Mouse (Mus musculus) kidney, postnatal 36 days (tissue): ENCODE measurements around the gene Tnc.
"Not testable (repeated sequence)": the region's sequence is repeated elsewhere in the genome, so short reads cannot be mapped to it uniquely, and the experiment has no call there.

Experiments used
- DNase-seq, 2 experiments: peaks; one replicate each; pipeline ENCODE4 v3.0.0; 2021 to 2022; ENCODE audit warnings: mixed read lengths in 2 of 2

The Tnc gene

DNA sequence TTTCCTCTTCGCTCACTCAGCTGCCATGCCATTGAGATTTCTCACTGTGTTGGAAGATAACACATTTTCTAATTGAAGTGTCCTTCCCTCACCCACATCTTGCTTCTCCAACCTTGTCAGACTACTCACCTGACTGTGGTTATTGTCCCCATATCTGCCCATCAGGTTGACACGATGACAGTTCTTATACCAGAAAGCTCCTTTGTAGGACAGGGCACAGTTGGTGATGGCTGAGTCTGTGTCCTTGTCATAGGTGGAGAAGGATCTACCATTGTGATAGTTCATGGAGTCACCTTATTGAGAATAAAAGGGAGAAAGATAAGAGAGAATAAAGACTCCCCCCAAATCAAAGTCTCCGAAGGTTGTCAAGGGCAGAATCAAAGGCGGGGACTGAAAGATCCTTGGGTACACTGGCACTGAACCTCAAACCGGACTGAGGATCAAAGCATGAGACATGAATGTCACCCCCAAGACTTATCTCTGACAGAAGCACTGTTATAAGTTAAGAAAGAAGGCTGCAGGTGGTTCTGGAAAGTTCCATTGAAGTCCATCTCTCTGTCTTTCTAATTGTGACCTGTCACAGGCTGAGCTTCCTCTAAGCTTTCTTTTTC, 84.9 kb downstream of the Tnc start:
- no peak for DNase-seq

DNA sequence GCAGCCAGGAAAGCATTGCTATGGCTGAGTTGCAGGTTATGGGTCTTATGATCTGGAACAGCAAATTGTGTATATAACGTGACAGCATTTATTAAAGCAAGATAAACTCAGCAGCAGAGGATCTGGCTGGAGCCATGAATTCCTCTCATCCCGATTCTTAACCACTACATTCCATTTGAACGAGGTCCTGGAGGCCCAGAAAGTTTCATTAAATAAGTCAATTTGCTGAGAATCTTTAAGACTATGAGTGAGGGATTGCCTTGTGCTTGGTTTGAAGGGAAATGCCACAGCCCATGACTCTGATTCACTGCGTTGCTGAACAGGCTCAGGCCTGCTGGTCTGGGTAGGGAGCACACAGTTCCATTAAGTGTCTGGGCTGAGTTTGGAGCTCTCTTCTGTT, 88.2 kb downstream of the Tnc start:
- DNase-seq, result no peak

DNA sequence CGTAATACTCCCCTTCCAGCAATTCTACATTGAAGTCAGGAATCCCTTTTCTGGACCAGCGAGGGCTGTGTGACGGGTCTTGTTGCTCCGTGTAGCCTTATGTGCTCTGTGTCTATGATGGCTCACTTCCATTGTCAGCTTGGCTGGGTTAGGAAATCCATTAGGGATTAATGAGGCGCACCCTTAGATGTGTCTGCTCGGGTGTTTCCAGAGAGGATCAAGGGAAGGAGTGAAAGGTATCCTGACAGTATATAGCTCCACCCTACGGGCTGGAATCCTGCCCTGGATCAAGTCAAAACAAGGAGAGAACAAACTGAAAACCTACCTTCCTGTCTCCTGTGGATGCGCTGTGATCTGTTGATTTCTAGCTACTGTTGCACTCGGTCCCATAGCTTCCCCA, 96.8 kb downstream of the Tnc start:
- DNase-seq, result no peak

DNA sequence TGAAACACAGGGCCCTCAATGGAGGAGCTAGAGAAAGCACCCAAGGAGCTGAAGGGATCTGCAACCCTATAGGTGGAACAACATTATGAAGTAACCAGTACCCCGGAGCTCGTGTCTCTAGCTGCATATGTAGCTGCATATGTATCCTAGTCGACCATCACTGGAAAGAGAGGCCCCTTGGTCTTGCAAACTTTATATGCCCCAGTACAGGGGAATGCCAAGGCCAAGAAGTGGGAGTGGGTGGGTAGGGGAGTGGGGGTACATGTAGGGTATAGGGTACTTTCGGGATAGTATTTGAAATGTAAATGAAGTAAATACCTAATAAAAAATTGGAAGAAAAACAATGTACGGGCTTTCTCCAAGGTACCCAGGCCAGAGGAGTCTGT, 98.1 kb downstream of the Tnc start:
- not testable (repeated sequence) for DNase-seq

DNA sequence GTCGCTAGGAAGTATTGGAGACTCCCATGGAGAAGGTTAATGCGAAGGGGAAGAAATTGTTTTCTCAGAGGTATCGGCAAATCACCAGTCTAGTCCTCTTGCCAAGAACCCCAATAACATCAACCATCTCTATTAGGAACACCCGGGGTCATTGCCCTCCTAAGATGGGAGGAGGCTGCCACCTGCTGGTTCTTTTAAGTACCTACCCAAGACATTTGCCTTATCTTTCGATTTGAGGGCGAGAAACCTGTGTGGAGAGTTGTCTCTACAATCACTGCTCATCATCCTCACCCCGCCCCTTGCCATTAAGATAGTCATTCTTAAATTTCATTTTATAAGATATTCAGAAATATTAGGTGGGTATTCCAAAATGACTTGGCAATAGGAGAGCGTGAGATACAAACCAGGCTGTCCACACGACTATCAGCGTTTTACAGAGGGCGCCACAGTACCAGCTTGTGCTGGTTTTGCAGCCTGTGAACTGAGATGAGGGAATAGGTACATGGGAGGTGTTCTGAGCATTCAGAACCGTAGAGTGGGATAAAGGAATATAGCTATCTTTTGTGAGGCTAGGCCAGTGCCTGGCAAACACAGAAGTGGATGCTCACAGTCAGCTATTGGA, 98.6 kb downstream of the Tnc start:
- DNase-seq, result peak; percentile 55 to 75

DNA sequence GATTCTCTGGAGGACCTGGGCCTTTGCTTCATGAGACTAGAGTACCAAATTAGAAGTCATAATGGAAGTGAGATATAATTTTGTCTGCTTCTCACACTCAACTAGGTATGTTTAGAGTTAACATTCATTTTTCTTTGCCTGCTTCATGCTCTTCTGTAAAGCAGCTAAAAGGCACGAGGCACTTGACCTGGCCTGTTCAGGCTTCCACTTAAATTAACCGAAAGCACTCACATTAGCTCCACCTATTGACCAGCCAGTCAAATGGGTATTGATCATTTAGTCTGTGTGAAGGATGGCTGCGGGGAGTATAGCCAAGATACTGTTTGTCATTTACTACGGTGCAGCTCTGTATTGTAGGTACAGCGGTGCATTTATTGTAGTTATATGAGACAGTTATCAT, 103.0 kb downstream of the Tnc start:
- no peak for DNase-seq

DNA sequence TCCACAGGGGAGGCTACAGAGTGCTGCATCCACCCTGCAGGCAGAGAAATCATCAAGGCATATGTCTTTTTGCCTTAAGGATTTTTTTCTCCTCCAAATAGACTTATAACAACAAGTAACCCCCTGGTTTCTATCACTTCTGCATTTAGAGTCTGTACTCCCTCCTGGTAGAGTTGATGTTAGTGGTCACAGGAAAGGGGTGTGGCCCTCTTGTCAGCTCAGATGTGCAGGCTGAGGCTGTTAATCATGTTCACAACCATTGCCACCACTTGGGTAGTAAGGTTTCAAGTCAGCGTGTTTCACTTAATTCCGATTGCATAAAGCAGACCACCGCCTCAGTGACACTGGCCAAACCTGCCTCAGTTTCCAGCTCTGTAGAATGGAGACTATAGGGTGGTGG, 103.9 kb downstream of the Tnc start:
- no peak for DNase-seq

DNA sequence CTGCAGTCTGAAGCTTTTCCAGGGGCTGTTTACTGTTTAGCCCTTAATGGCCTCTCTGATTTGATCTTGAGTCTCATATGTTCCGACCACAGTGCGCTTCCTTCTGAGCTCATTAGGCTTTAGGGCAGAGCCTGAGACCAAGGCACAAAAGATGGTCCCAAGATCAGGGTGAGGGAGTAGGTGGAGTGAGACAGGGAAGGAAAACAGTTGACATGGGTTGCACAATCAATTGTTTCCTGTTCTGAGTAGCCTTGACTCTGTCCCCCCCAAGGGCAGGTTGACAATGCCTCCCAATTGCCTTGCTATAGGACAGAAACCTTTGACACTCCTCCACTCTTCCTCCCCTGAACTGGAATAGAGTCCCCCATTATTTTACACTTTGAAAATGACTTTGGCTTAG, 105.4 kb downstream of the Tnc start:
- DNase-seq, result no peak

DNA sequence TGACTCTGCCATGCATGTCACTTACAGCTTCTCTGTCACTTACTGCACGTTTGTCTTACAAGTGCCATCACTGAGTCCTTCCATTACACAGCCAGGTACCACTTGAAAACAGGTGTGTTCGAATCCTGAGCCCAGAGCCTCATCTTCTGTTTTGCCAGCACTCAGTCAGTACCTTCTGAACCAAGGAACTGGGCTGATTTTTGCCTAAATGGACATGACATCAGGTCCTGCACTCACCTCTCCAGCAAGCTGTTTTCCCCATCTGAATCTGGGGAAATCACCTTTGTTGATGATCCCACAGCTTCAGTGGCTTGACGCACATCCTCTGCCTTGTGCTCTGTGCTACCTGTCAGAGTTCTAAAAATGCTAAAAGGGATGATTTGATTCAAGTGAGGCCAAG, 107.4 kb downstream of the Tnc start:
- no peak for DNase-seq

DNA sequence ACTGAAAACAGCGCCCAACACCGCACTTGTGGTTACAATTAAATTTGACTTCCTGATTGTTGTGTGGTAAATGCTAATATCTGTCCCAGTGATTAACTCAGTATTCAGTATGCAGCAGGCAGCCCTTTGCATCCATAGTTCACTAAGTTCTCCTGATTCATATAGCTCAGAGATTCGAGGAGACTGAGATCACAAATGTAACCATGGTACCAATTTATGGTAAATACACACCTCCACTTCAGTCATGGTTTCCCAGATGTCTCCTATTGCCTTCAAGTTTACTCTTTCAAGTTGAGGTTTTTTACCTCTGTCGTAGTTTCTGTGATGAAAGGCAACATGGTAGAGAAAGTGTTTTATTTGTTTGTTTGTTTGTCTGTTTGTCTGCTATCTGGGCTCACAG, 110.9 kb downstream of the Tnc start:
- DNase-seq, result no peak

DNA sequence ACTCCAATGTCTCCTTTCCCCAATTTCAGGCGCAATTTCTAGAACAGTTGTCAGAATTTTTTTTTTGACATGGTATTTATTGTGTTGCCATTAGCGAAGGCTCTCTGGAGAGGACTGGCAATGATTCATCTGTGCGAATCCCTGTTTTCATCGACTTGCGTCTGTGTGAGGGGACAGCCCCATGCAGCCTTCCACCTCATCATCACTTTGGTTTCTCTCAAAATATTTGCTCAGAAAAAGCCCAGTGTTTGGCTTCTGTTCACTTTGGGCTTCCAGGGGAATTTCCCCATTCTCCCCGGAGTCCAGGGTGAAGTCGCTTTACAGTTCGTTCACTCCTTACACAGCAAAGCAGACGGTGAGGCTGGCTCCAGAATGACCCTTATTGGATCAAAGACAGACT, 111.5 kb downstream of the Tnc start:
- DNase-seq, result no peak

DNA sequence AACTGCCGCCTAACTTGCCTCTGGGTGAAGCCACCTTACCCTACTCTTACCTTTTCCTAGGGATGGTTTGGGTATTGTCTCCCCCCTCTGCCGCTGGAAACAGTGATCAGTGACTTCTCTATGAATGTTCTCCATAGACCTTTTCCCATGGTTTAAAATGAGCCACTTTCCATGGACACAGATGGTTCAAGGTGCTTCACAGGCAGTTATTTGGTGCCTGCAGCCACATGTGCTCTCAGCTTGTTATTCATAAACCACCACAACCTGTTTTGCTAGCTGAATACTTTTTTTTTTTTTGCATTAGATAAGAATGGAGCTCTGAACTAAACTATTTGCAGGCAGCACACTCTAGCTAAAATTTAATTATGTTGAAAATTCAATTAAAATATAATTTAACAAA, 116.0 kb downstream of the Tnc start:
- no peak for DNase-seq

DNA sequence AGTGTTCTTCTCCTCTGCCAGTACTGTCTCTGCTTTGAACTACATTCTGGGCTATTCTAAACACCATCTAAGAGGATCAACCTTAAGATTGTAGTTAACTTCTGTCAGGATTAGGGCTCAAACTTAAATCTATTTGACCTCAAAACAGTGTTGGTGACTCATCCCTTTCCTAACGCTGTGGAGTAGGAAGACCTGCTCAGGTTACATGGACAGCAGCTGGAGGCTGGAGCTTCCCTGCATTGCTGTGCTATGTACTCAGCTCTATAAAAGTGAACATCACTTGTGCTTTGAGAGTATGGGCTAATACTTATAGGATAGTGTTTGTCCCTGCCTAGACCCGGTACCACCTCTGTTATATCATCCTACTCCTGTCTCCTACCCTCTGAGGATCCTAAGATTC, 117.3 kb downstream of the Tnc start:
- no peak for DNase-seq

DNA sequence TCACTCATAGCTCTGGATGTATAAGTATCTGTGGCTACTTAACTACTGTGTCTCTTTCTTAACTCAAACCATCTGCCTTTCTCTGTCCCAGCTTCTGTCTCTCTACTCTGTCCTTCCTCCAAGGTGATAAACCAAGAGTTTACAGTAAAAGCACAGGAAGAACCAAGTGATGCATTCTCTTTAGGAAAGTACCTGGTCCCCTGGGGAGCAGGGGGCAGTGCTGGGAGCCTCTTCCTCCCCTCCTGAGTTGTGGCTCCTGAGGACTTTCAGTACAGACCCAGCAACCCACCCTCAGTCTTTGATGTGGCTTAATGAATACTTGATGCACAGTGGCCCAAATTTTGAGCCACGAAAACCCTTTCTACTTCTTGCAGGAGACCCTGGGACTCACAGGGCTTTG, 118.6 kb downstream of the Tnc start:
- no peak for DNase-seq

DNA sequence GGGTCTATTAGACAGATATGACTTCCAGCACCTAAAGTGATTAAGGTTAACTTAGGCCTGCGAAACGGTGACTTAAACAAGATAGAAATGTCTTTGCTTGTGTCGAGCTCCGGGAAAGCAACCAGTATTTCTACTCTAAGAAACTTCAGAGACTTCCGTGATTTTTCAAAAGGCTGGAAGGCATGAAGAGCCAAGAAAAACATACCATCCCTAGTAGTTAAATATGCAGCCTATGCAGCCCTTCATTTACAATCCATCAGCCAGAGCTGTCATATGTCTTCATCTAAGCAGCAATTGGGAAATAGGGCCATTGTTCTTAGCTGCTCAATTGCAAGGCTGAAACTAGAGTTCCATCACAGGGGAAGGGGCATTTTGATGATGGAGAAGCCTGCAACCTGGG, 129.6 kb downstream of the Tnc start:
- DNase-seq, result no peak

DNA sequence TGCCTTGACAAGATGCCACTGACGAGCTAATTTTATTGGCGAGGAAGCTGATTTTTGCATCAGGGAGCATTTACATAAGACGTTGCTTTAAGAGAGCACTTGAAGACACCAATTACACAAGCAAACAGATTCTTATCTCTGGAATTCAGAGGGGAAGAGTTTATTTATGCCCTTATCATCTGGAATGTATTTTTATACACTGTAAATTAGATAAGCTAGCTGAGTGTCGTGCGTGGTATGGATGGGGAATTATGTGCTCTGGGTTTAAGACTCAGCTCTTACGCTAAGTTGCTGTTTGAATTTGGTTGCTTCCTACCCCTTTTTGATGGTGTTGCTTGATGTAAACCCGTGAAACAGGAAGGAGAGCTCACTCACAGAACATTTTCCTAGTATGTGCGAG, 130.1 kb downstream of the Tnc start:
- DNase-seq, result no peak

DNA sequence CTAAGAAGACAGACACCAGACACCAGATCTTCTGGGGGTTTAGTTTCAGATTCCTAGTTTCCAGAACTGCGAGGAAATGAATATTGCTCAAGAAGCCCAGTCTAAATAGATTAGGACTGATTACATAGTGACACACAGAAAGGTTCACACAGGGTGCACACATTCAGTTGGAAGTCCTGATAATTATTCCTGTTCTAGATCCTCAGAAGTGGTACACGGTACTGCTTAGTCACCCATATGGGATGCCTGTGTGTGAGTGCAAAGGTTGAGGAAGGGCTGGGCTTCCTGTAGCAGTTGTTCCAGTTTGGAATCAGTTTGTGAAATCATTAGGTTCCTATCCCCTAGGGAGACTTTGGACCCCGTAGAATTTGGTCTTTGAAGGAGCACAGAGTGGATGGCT, 130.5 kb downstream of the Tnc start:
- no peak for DNase-seq
